Mouse (Mus musculus): ENCODE results near the gene Bpifb6. TPM values are rescaled to one million over a fixed set of nuclear protein-coding genes. Genes with fewer than 3 reads are reported as not detected.

Bpifb6 gene
- polyA plus RNA-seq, 1 experiment from 2014 or later, result not detected

Other genes with a start within 250 kb of the Bpifb6 start
- gene Dnmt3c, start 203.7 kb upstream of the Bpifb6 start, polyA plus RNA-seq (2016; fragmentation: Nextera tagmentation; extraction: Ambion mirVana), result not detected in 2 replicates
- 362 and 384 TPM in 2 replicates for gene Mapre1, start 159.1 kb upstream of the Bpifb6 start, polyA plus RNA-seq (2016; fragmentation: Nextera tagmentation; extraction: Ambion mirVana)
- gene Efcab8, start 120.5 kb upstream of the Bpifb6 start, polyA plus RNA-seq (2016; fragmentation: Nextera tagmentation; extraction: Ambion mirVana), result 0.05 TPM in 1 of 2 replicates, not detected in the other
- gene Sun5, start 29.3 kb upstream of the Bpifb6 start, polyA plus RNA-seq (2016; fragmentation: Nextera tagmentation; extraction: Ambion mirVana), result not detected in 2 replicates
- not detected in 2 replicates for gene Bpifb2, start 25.3 kb upstream of the Bpifb6 start, polyA plus RNA-seq (2016; fragmentation: Nextera tagmentation; extraction: Ambion mirVana)
- not detected in 2 replicates for gene Bpifb3, start 17.8 kb downstream of the Bpifb6 start, polyA plus RNA-seq (2016; fragmentation: Nextera tagmentation; extraction: Ambion mirVana)
- not detected in 2 replicates for gene Bpifb4, start 37.8 kb downstream of the Bpifb6 start, polyA plus RNA-seq (2016; fragmentation: Nextera tagmentation; extraction: Ambion mirVana)
- not detected in 2 replicates for gene Bpifa6, start 74.6 kb downstream of the Bpifb6 start, polyA plus RNA-seq (2016; fragmentation: Nextera tagmentation; extraction: Ambion mirVana)
- gene Bpifa2, start 107.9 kb downstream of the Bpifb6 start, polyA plus RNA-seq (2016; fragmentation: Nextera tagmentation; extraction: Ambion mirVana), result not detected in 2 replicates
- gene Bpifa3, start 229.9 kb downstream of the Bpifb6 start, polyA plus RNA-seq (2016; fragmentation: Nextera tagmentation; extraction: Ambion mirVana), result not detected in 2 replicates
- not detected in 2 replicates for gene Bpifa1, start 242.5 kb downstream of the Bpifb6 start, polyA plus RNA-seq (2016; fragmentation: Nextera tagmentation; extraction: Ambion mirVana)